Mouse (Mus musculus): ENCODE data around the gene Gm4064.
"Not testable (repeated sequence)": the region's sequence is repeated elsewhere in the genome, so short reads cannot be mapped to it uniquely, and the experiment has no call there.

Gene Gm4064

GRCm38 (mm10) chrY:2796105-2796504 lies at the start of gene Gm4064:
Gm4064 (minus strand) TSS chrY:2796205.
- not testable (repeated sequence) for DNase-seq (ENCODE audit: low spot score in 2 of 2)

GRCm38 (mm10) chrY:2830380-2830779 lies 34.4 kb upstream of the Gm4064 start, which contains the start of the genes Rbmy and Gm10256:
Rbmy (plus strand) TSS chrY:2830680.
Gm10256 (plus strand) TSS chrY:2830699.
- not testable (repeated sequence) for DNase-seq (ENCODE audit: low spot score in 2 of 2)
